Mouse (Mus musculus): ENCODE measurements around the gene Stat5b.

- no peak for TF ChIP-seq CTCF (IDR thresholded peaks at IDR 0.05; ENCODE audit: low read depth)
- no peak for TF ChIP-seq EP300 (IDR thresholded peaks at IDR 0.05; ENCODE audit: low read depth)
These were observed 43.9 kb downstream of the Stat5b start for GRCm38 (mm10) chr11:100806380-100807305.
